ENCODE assay signal across 19 mouse cellular contexts in genomic region chr7:101437876-101438275, GRCm38 (mm10). TPM values are rescaled to one million over a fixed set of nuclear protein-coding genes. Genes with fewer than 3 reads are reported as not detected.
A peak's percentile ranks its signal among the peaks of the same experiment; 100 is the strongest.
DNase-seq lines count a peak whose midpoint lies in the region; ATAC-seq and TF ChIP-seq lines count a peak whose summit lies in the region.
"Had no signal": no experiment of that assay in that cellular context is flagged by ENCODE, and none has a peak within 500 bp of the region (broad histone marks: within the 10 kb centered on the region; RNA-seq: fewer than 3 reads in every experiment).

No protein-coding gene starts in this region.

- no peak for ATAC-seq in CD4-positive, CD25-positive, alpha-beta regulatory T cell, adult 4 months
- no peak for ATAC-seq in lung, embryonic 14.5 days (ENCODE audit: insufficient read depth)
- ATAC-seq in stomach, postnatal 0 days (ENCODE audit: low FRiP score, low TSS enrichment): no peak
- ATAC-seq: activated CD4-positive, CD25-positive, alpha-beta regulatory T cell, adult 4 months had no signal

- H3K9me3 ChIP-seq in lung, embryonic 14.5 days (ENCODE audit: low read depth, low read length): no peaks in the 10 kb centered on the region
- no peaks in the 10 kb centered on the region for H3K9me3 ChIP-seq in stomach, postnatal 0 days (ENCODE audit: control insufficient read depth, low read length)
- H3K9me3 ChIP-seq: G1E; heart, embryonic 15.5 days; hindbrain, embryonic 15.5 days; neural tube, embryonic 13.5 days had no signal

- H3K4me1 ChIP-seq in lung, embryonic 14.5 days (ENCODE audit: insufficient read depth): no peaks in the 10 kb centered on the region
- no peaks in the 10 kb centered on the region for H3K4me1 ChIP-seq in stomach, postnatal 0 days (replicated peaks; ENCODE audit: control insufficient read depth, insufficient read depth)
- H3K4me1 ChIP-seq: heart, embryonic 15.5 days had no signal

- H3K27ac ChIP-seq in lung, embryonic 14.5 days (ENCODE audit: low read depth): no peak overlapping the region
- H3K27ac ChIP-seq in layer of hippocampus, adult 2 months: no peak overlapping the region
- no peak overlapping the region for H3K27ac ChIP-seq in stomach, postnatal 0 days (replicated peaks)
- H3K27ac ChIP-seq: heart, embryonic 15.5 days; hindbrain, embryonic 15.5 days; neural tube, embryonic 13.5 days had no signal

- peak; percentile 44 for DNase-seq in CD4-positive, CD25-positive, alpha-beta regulatory T cell, adult 2 months (ENCODE audit: low read depth, low spot score)
- peak; percentile 84 for DNase-seq in lung, embryonic 14.5 days
- DNase-seq in lung, postnatal 36 days: no peak
- peak; percentile 74 for DNase-seq in embryo, embryonic 11 days
- peak; percentile 74 for DNase-seq in mesoderm, embryonic 11.5 days (ENCODE audit: low read depth, low spot score)
- DNase-seq in layer of hippocampus, adult 2 months (ENCODE audit: low spot score in 2 of 2): no peak
- no peak for DNase-seq in stomach, postnatal 0 days (ENCODE audit: low spot score)
- DNase-seq: cerebellum, adult 11-12 months; gastrocnemius, postnatal 25 days; left cerebral cortex, postnatal 4 days had no signal

- H3K9ac ChIP-seq in lung, embryonic 14.5 days: no peak overlapping the region
- H3K9ac ChIP-seq in stomach, postnatal 0 days (ENCODE audit: low read length): no peak overlapping the region
- H3K9ac ChIP-seq: heart, embryonic 15.5 days; hindbrain, embryonic 15.5 days; neural tube, embryonic 13.5 days had no signal

- no peak overlapping the region for H3K4me2 ChIP-seq in lung, embryonic 14.5 days
- no peak overlapping the region for H3K4me2 ChIP-seq in stomach, postnatal 0 days (replicated peaks; ENCODE audit: low read depth)
- H3K4me2 ChIP-seq: heart, embryonic 15.5 days; hindbrain, embryonic 15.5 days; neural tube, embryonic 13.5 days had no signal

- no peak for TF ChIP-seq EP300 in stomach, postnatal 0 days (optimal IDR thresholded peaks at IDR 0.05)

- H3K36me3 ChIP-seq in lung, embryonic 14.5 days (ENCODE audit: insufficient read depth): no peaks in the 10 kb centered on the region
- H3K36me3 ChIP-seq in stomach, postnatal 0 days (ENCODE audit: control insufficient read depth, insufficient read depth, low read length): no peaks in the 10 kb centered on the region
- H3K36me3 ChIP-seq: G1E; heart, embryonic 15.5 days; hindbrain, embryonic 15.5 days; neural tube, embryonic 13.5 days had no signal

- H3K27me3 ChIP-seq in lung, embryonic 14.5 days (ENCODE audit: insufficient read depth, low read length): no peaks in the 10 kb centered on the region
- no peaks in the 10 kb centered on the region for H3K27me3 ChIP-seq in stomach, postnatal 0 days (ENCODE audit: control insufficient read depth, insufficient read depth, low read length)
- H3K27me3 ChIP-seq: hindbrain, embryonic 15.5 days; neural tube, embryonic 13.5 days had no signal

- H3K4me3 ChIP-seq in lung, embryonic 14.5 days (ENCODE audit: low read depth, low read length): no peak overlapping the region
- H3K4me3 ChIP-seq in layer of hippocampus, adult 2 months: no peak overlapping the region
- no peak overlapping the region for H3K4me3 ChIP-seq in stomach, postnatal 0 days (ENCODE audit: low read depth, low read length)
- H3K4me3 ChIP-seq: erythroblast, embryonic 14.5 days; heart, embryonic 15.5 days; hindbrain, embryonic 15.5 days; neural tube, embryonic 13.5 days had no signal

- TF ChIP-seq CTCF in lung, embryonic 14.5 days (IDR thresholded peaks at IDR 0.05; ENCODE audit: low read depth): no peak
- TF ChIP-seq CTCF in layer of hippocampus, adult 2 months (conservative IDR thresholded peaks at IDR 0.05): no peak
- TF ChIP-seq CTCF in stomach, postnatal 0 days (IDR thresholded peaks at IDR 0.05; ENCODE audit: low read depth): no peak

- 4% methylated on average over 1 of the region's 1 CpGs for WGBS in lung, embryonic 14.5 days
- 0% methylated on average over 1 of the region's 1 CpGs for WGBS in stomach, postnatal 0 days

RNA-seq across cellular contexts. Expression of gene Pde2a, which starts 16.4 kb away (rescaled TPM):
- 10 to 100 TPM; 23.0 to 83.7 TPM for polyA plus RNA-seq in CD4-positive, CD25-positive, alpha-beta regulatory T cell, adult 4 months (2017; shearing (Covaris generic))
- polyA plus RNA-seq in lung, embryonic 14.5 days (2014; fragmentation: Nextera tagmentation; extraction: Ambion mirVana): 14.3 and 29.3 TPM in 2 replicates
- total RNA-seq in layer of hippocampus, adult 2 months (2021): 100 to 1,000 TPM; 300 to 318 TPM
- polyA plus RNA-seq in stomach, postnatal 0 days (2015; fragmentation: Nextera tagmentation; extraction: Ambion mirVana): 9.2 and 9.5 TPM in 2 replicates
- polyA plus RNA-seq: G1E had no signal

RNA-seq across cellular contexts. Expression of gene Gm45837, which starts 27.2 kb away (rescaled TPM):
- 10 to 100 TPM in 1 of 2 experiments, not detected in 1; 33.3 TPM for polyA plus RNA-seq in CD4-positive, CD25-positive, alpha-beta regulatory T cell, adult 4 months (2017; shearing (Covaris generic))
- 12.2 TPM in 1 of 2 replicates, not detected in the other for polyA plus RNA-seq in lung, embryonic 14.5 days (2014; fragmentation: Nextera tagmentation; extraction: Ambion mirVana)
- total RNA-seq in layer of hippocampus, adult 2 months (2021): 1 to 10 TPM in 1 of 2 experiments, not detected in 1; 2.4 TPM
- polyA plus RNA-seq in stomach, postnatal 0 days (2015; fragmentation: Nextera tagmentation; extraction: Ambion mirVana): 0.24 TPM in 1 of 2 replicates, not detected in the other
- total RNA-seq: G1E; layer of hippocampus, postnatal 14 days; midbrain, postnatal 0 days had no signal
- polyA plus RNA-seq: erythroblast, embryonic 14.5 days; heart, embryonic 15.5 days; hindbrain, embryonic 15.5 days; midbrain, postnatal 0 days; neural tube, embryonic 13.5 days had no signal

Comparison
In these comparisons a context has a peak if more than half of its experiments do, and no peak if none do; other contexts are left out.
1. DNase-seq: peak in CD4-positive, CD25-positive, alpha-beta regulatory T cell, adult 2 months (single experiment), lung, embryonic 14.5 days (single experiment), embryo, embryonic 11 days (single experiment) and mesoderm, embryonic 11.5 days (single experiment); none in lung, postnatal 36 days (single experiment), layer of hippocampus, adult 2 months (0 of 2) and stomach, postnatal 0 days (single experiment).